Mouse (Mus musculus): ENCODE results near the gene Fsip1. TPM values are rescaled to one million over a fixed set of nuclear protein-coding genes. Genes with fewer than 3 reads are reported as not detected.
A peak's percentile ranks its signal among the peaks of the same experiment; 100 is the strongest.
"Not testable (repeated sequence)": the region's sequence is repeated elsewhere in the genome, so short reads cannot be mapped to it uniquely, and the experiment has no call there.

Gene Fsip1
- polyA plus RNA-seq, 1 experiment from 2014 or later: 4.5 TPM

- no peaks in the 10 kb centered on the region for H3K9me3 ChIP-seq (ENCODE audit: control insufficient read depth, low read length)
- H3K36me3 ChIP-seq (ENCODE audit: control insufficient read depth, insufficient read depth): no peaks in the 10 kb centered on the region
- no peak overlapping the region for H3K4me3 ChIP-seq (replicated peaks; ENCODE audit: low read length)
- H3K27ac ChIP-seq (ENCODE audit: low read length): no peak overlapping the region
- H3K4me2 ChIP-seq (ENCODE audit: low read length): no peak overlapping the region
- peak; percentile 58; the same call in 1 of the 2 replicates for ATAC-seq
- H3K9ac ChIP-seq (replicated peaks; ENCODE audit: low read depth, low read length): no peak overlapping the region
- H3K4me1 ChIP-seq (replicated peaks; ENCODE audit: control insufficient read depth, insufficient read depth, low read length): 0 out of 2 replicates have a peak, but pooled peaks cover 2% of the 10 kb centered on the region
- H3K27me3 ChIP-seq (replicated peaks; ENCODE audit: control insufficient read depth, insufficient read depth, low read length): no peaks in the 10 kb centered on the region
- WGBS: 75% methylated on average over 7 of the region's 7 CpGs
Observed at GRCm38 (mm10) chr2:118295505-118295904, 38.7 kb upstream of the Fsip1 start.

- 0 out of 2 replicates have a peak, but pooled peaks cover 2% of the 10 kb centered on the region for H3K4me1 ChIP-seq (replicated peaks; ENCODE audit: control insufficient read depth, insufficient read depth, low read length)
- 36% methylated on average over 5 of the region's 5 CpGs for WGBS
- H3K27me3 ChIP-seq (replicated peaks; ENCODE audit: control insufficient read depth, insufficient read depth, low read length): no peaks in the 10 kb centered on the region
- no peaks in the 10 kb centered on the region for H3K36me3 ChIP-seq (ENCODE audit: control insufficient read depth, insufficient read depth)
- no peak overlapping the region for H3K27ac ChIP-seq (ENCODE audit: low read length)
- no peak overlapping the region for H3K4me2 ChIP-seq (ENCODE audit: low read length)
- H3K9me3 ChIP-seq (ENCODE audit: control insufficient read depth, low read length): no peaks in the 10 kb centered on the region
- no peak overlapping the region for H3K9ac ChIP-seq (replicated peaks; ENCODE audit: low read depth, low read length)
- ATAC-seq: peak; percentile 36
- no peak overlapping the region for H3K4me3 ChIP-seq (replicated peaks; ENCODE audit: low read length)
Observed at GRCm38 (mm10) chr2:118293583-118293982, 36.8 kb upstream of the Fsip1 start.

- ATAC-seq; H3K9me3 ChIP-seq (ENCODE audit: control insufficient read depth, low read length); H3K27ac ChIP-seq (ENCODE audit: low read length); H3K27me3 ChIP-seq (replicated peaks; ENCODE audit: control insufficient read depth, insufficient read depth, low read length); H3K9ac ChIP-seq (replicated peaks; ENCODE audit: low read depth, low read length); H3K4me3 ChIP-seq (replicated peaks; ENCODE audit: low read length); H3K4me1 ChIP-seq (replicated peaks; ENCODE audit: control insufficient read depth, insufficient read depth, low read length); H3K36me3 ChIP-seq (ENCODE audit: control insufficient read depth, insufficient read depth); H3K4me2 ChIP-seq (ENCODE audit: low read length): not testable (repeated sequence)
- 87% methylated on average over 7 of the region's 7 CpGs for WGBS
Observed at GRCm38 (mm10) chr2:118289066-118289460, 32.3 kb upstream of the Fsip1 start.

- no peak for ATAC-seq
Observed at GRCm38 (mm10) chr2:118288326-118289065, 31.7 kb upstream of the Fsip1 start.

GRCm38 (mm10) chr2:118287678-118288077, 30.9 kb upstream of the Fsip1 start:
- Histone ChIP-seq H3K4me1 (replicated peaks; ENCODE audit: control insufficient read depth, insufficient read depth, low read length) (no peaks in the 10 kb centered on the region), H3K9ac (replicated peaks; ENCODE audit: low read depth, low read length) (no peak overlapping the region), H3K4me2 (ENCODE audit: low read length) (no peak overlapping the region), H3K9me3 (ENCODE audit: control insufficient read depth, low read length) (no peaks in the 10 kb centered on the region), H3K27me3 (replicated peaks; ENCODE audit: control insufficient read depth, insufficient read depth, low read length) (no peaks in the 10 kb centered on the region), H3K36me3 (ENCODE audit: control insufficient read depth, insufficient read depth) (no peaks in the 10 kb centered on the region), H3K27ac (ENCODE audit: low read length) (no peak overlapping the region), H3K4me3 (replicated peaks; ENCODE audit: low read length) (no peak overlapping the region)
- ATAC-seq: 0 out of 2 replicates have a peak, but pooled peaks have one; percentile 28
- WGBS: 53% methylated on average over 4 of the region's 4 CpGs

More at GRCm38 (mm10) chr2:118288326-118289065, 31.7 kb upstream of the Fsip1 start:
- no peak overlapping the region for H3K4me2 ChIP-seq (ENCODE audit: low read length)
- no peaks in the 10 kb centered on the region for H3K4me1 ChIP-seq (replicated peaks; ENCODE audit: control insufficient read depth, insufficient read depth, low read length)
- WGBS: 86% methylated on average over 9 of the region's 9 CpGs
- no peaks in the 10 kb centered on the region for H3K9me3 ChIP-seq (ENCODE audit: control insufficient read depth, low read length)
- no peak overlapping the region for H3K4me3 ChIP-seq (replicated peaks; ENCODE audit: low read length)
- H3K36me3 ChIP-seq (ENCODE audit: control insufficient read depth, insufficient read depth): no peaks in the 10 kb centered on the region
- H3K27me3 ChIP-seq (replicated peaks; ENCODE audit: control insufficient read depth, insufficient read depth, low read length): no peaks in the 10 kb centered on the region
- no peak overlapping the region for H3K27ac ChIP-seq (ENCODE audit: low read length)
- no peak overlapping the region for H3K9ac ChIP-seq (replicated peaks; ENCODE audit: low read depth, low read length)

- Histone ChIP-seq H3K36me3 (ENCODE audit: control insufficient read depth, insufficient read depth) (no peaks in the 10 kb centered on the region), H3K4me1 (replicated peaks; ENCODE audit: control insufficient read depth, insufficient read depth, low read length) (no peaks in the 10 kb centered on the region), H3K27me3 (replicated peaks; ENCODE audit: control insufficient read depth, insufficient read depth, low read length) (no peaks in the 10 kb centered on the region), H3K4me2 (ENCODE audit: low read length) (no peak overlapping the region), H3K9ac (replicated peaks; ENCODE audit: low read depth, low read length) (no peak overlapping the region), H3K9me3 (ENCODE audit: control insufficient read depth, low read length) (no peaks in the 10 kb centered on the region), H3K4me3 (replicated peaks; ENCODE audit: low read length) (no peak overlapping the region), H3K27ac (ENCODE audit: low read length) (no peak overlapping the region)
- ATAC-seq: no peak
- WGBS: 74% methylated on average over 3 of the region's 3 CpGs
Observed at GRCm38 (mm10) chr2:118282467-118282866, 25.7 kb upstream of the Fsip1 start.

GRCm38 (mm10) chr2:118278249-118278648, 21.5 kb upstream of the Fsip1 start:
- 82% methylated on average over 8 of the region's 8 CpGs for WGBS
- peaks cover 3% of the 10 kb centered on the region; the same call in 1 of the 2 replicates for H3K4me1 ChIP-seq (replicated peaks; ENCODE audit: control insufficient read depth, insufficient read depth, low read length)

GRCm38 (mm10) chr2:118271606-118272005, 14.8 kb upstream of the Fsip1 start:
- 88% methylated on average over 10 of the region's 10 CpGs for WGBS

More at GRCm38 (mm10) chr2:118278249-118278648, 21.5 kb upstream of the Fsip1 start:
- no peak overlapping the region for H3K27ac ChIP-seq (ENCODE audit: low read length)
- no peak overlapping the region for H3K9ac ChIP-seq (replicated peaks; ENCODE audit: low read depth, low read length)
- H3K36me3 ChIP-seq (ENCODE audit: control insufficient read depth, insufficient read depth): no peaks in the 10 kb centered on the region
- no peaks in the 10 kb centered on the region for H3K9me3 ChIP-seq (ENCODE audit: control insufficient read depth, low read length)
- H3K4me2 ChIP-seq (ENCODE audit: low read length): no peak overlapping the region
- no peak overlapping the region for H3K4me3 ChIP-seq (replicated peaks; ENCODE audit: low read length)
- no peaks in the 10 kb centered on the region for H3K27me3 ChIP-seq (replicated peaks; ENCODE audit: control insufficient read depth, insufficient read depth, low read length)
- no peak for ATAC-seq

GRCm38 (mm10) chr2:118270213-118270612, 13.4 kb upstream of the Fsip1 start:
- no peaks in the 10 kb centered on the region for H3K9me3 ChIP-seq (ENCODE audit: control insufficient read depth, low read length)
- peak overlapping the region; percentile 73 for H3K27ac ChIP-seq (ENCODE audit: low read length)
- no peaks in the 10 kb centered on the region for H3K27me3 ChIP-seq (replicated peaks; ENCODE audit: control insufficient read depth, insufficient read depth, low read length)
- peaks cover 12% of the 10 kb centered on the region for H3K4me1 ChIP-seq (replicated peaks; ENCODE audit: control insufficient read depth, insufficient read depth, low read length)
- H3K9ac ChIP-seq (replicated peaks; ENCODE audit: low read depth, low read length): no peak overlapping the region
- ATAC-seq: peak; percentile 72
- H3K4me2 ChIP-seq (ENCODE audit: low read length): peak overlapping the region; percentile 30
- 42% methylated on average over 14 of the region's 14 CpGs for WGBS
- H3K4me3 ChIP-seq (replicated peaks; ENCODE audit: low read length): no peak overlapping the region
- H3K36me3 ChIP-seq (ENCODE audit: control insufficient read depth, insufficient read depth): no peaks in the 10 kb centered on the region

More at GRCm38 (mm10) chr2:118271606-118272005, 14.8 kb upstream of the Fsip1 start:
- Histone ChIP-seq H3K27me3 (replicated peaks; ENCODE audit: control insufficient read depth, insufficient read depth, low read length) (no peaks in the 10 kb centered on the region), H3K4me3 (replicated peaks; ENCODE audit: low read length) (no peak overlapping the region), H3K27ac (ENCODE audit: low read length) (no peak overlapping the region), H3K36me3 (ENCODE audit: control insufficient read depth, insufficient read depth) (no peaks in the 10 kb centered on the region), H3K4me1 (replicated peaks; ENCODE audit: control insufficient read depth, insufficient read depth, low read length) (peaks cover 12% of the 10 kb centered on the region), H3K9me3 (ENCODE audit: control insufficient read depth, low read length) (no peaks in the 10 kb centered on the region), H3K9ac (replicated peaks; ENCODE audit: low read depth, low read length) (no peak overlapping the region), H3K4me2 (ENCODE audit: low read length) (no peak overlapping the region)
- ATAC-seq: no peak

Measured in forebrain, embryonic 16.5 days (tissue).